Mouse (Mus musculus) neural tube, embryonic 11.5 days (tissue): ENCODE results near the gene Stk33. TPM values are rescaled to one million over a fixed set of nuclear protein-coding genes. Genes with fewer than 3 reads are reported as not detected.

Source experiments
- ATAC-seq: fragments of 200-750 bp; cut with Nextera tagmentation; 2 replicates; pipeline ENCODE4 v1.8.0; 2017; ENCODE audit warnings: moderate number of reproducible peaks, mild to moderate bottlenecking, moderate TSS enrichment, moderate library complexity; ENCODE audit not compliant: insufficient read depth, low FRiP score, low TSS enrichment
- DNase-seq: peaks from one replicate; pipeline ENCODE4 v3.0.0-alpha.2; 2015; ENCODE audit warnings: low spot score
- H3K27ac ChIP-seq: fragments of 300-500 bp; sonication (generic); 2 replicates; pipeline ENCODE4 v1.5.1; 2014; ENCODE audit warnings: low read depth, mild to moderate bottlenecking, low read length
- H3K27me3 ChIP-seq: fragments of 300-500 bp; sonication (generic); 2 replicates; pipeline ENCODE4 v1.6.1; 2014; ENCODE audit warnings: mild to moderate bottlenecking, low read length, mixed read lengths; ENCODE audit not compliant: control insufficient read depth, insufficient read depth
- H3K36me3 ChIP-seq: fragments of 300-500 bp; sonication (generic); 2 replicates; pipeline ENCODE4 v1.6.1; 2014; ENCODE audit warnings: mild to moderate bottlenecking, low read length, moderate library complexity, mixed read lengths; ENCODE audit not compliant: control insufficient read depth, insufficient read depth
- H3K4me1 ChIP-seq: fragments of 300-500 bp; sonication (generic); 2 replicates; pipeline ENCODE4 v1.6.1; 2014; ENCODE audit warnings: low read length, mixed read lengths; ENCODE audit not compliant: control insufficient read depth, insufficient read depth
- H3K4me2 ChIP-seq: fragments of 300-500 bp; sonication (generic); 2 replicates; pipeline ENCODE4 v1.6.1; 2014; ENCODE audit warnings: low read depth, mild to moderate bottlenecking, moderate library complexity
- H3K4me3 ChIP-seq: fragments of 300-500 bp; sonication (generic); 2 replicates; pipeline ENCODE4 v1.5.1; 2014; ENCODE audit warnings: low read depth, low read length
- H3K9ac ChIP-seq: fragments of 300-500 bp; sonication (generic); 2 replicates; pipeline ENCODE4 v1.6.1; 2014; ENCODE audit warnings: mild to moderate bottlenecking, low read length
- H3K9me3 ChIP-seq: fragments of 300-500 bp; sonication (generic); 2 replicates; pipeline ENCODE4 v1.6.1; 2016; ENCODE audit warnings: low read length; ENCODE audit not compliant: control insufficient read depth
- WGBS: fragments of 180-500 bp; shearing (Covaris S2); extraction: QIAGEN DNeasy Blood & Tissue Kit; methylation state at CpG from one replicate; pipeline ENCODE4 v1.1.7; 2014; 5-methylcytosine and 5-hydroxymethylcytosine counted together
- polyA plus RNA-seq: library from polyadenylated mRNA; unstranded; fragments of >200 nt; fragmentation: Nextera tagmentation; extraction: Ambion mirVana; gene quantifications from 2 replicates; pipeline ENCODE4 v1.2.1, GENCODE M21; 2014

Gene Stk33
- polyA plus RNA-seq, 1 experiment from 2014 or later = 11.6 TPM

DNA sequence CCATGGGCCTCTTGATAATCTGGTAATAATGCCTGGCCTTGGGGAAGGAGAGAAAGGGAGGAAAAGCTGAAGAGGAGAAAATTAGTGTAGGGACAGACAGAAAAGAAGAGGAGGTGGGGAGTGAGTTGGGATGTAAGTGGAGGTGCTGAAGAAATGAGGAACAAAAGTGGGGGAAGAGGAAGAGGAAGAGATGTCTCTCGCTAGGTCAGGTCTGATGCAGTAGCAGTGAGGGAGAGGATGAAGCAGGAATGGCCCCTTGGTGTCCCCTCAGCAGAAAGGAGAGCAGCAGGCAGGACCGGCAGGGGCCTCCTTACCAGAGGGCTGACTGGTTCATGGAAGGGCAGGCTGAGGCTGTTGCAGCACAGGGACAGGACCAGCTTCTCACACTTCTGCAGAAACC is 16.9 kb upstream of the Stk33 start:
- DNase-seq (no peak), ATAC-seq (no peak)
- Histone ChIP-seq H3K4me2 (no peak overlapping the region), H3K9me3 (no peaks in the 10 kb centered on the region), H3K36me3 (no peaks in the 10 kb centered on the region), H3K4me1 (no peaks in the 10 kb centered on the region), H3K9ac (no peak overlapping the region), H3K27me3 (no peaks in the 10 kb centered on the region), H3K4me3 (no peak overlapping the region), H3K27ac (no peak overlapping the region)
- 62% methylated on average over 2 of the region's 2 CpGs for WGBS

DNA sequence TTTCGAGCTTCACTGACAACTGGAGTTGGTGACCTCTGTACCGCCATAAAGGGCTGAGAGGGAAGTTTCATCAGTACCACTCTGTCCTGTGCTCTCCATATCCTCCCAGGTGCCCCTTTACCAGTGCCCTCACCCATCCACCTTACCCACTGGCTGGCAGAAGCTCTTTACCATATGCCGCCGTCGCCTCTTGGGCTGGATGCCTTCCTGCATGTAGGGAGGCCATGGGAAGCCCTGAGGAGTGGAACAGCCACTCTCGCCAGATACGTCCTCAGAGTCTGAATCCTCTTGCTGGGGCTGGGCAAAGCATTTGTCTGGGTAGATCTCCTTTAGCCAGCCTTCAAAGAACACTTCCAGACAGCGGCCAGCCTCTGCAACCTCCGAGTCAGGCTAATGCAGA is 16.0 kb upstream of the Stk33 start:
- no peaks in the 10 kb centered on the region for H3K4me1 ChIP-seq
- no peaks in the 10 kb centered on the region for H3K36me3 ChIP-seq
- WGBS = 93% methylated on average over 9 of the region's 9 CpGs
- H3K27me3 ChIP-seq = no peaks in the 10 kb centered on the region
- H3K4me3 ChIP-seq = no peak overlapping the region
- H3K27ac ChIP-seq = no peak overlapping the region
- ATAC-seq = no peak
- no peak overlapping the region for H3K9ac ChIP-seq
- H3K4me2 ChIP-seq = no peak overlapping the region
- no peaks in the 10 kb centered on the region for H3K9me3 ChIP-seq
- no peak for DNase-seq

DNA sequence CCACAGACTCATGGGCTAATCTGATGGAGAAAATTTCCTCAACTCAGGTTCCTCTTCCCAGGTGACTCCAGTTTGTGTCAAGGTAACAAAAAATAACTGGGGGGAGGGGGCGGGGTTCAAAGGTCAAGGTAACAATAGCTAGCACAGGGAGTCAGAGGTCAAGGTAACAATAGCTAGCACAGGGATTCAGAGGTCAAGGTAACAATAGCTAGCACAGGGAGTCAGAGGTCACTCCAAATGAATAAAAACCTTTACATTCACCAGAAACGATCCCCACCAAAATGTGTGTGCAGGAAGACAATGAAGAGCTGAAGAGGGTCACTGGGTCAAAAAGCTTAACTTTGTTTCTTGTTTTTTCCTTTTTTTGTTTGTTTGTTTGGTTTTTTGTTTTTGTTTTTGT is 9.2 kb upstream of the Stk33 start:
- Histone ChIP-seq H3K4me3 (no peak overlapping the region), H3K27ac (no peak overlapping the region), H3K27me3 (no peaks in the 10 kb centered on the region), H3K9me3 (no peaks in the 10 kb centered on the region), H3K36me3 (no peaks in the 10 kb centered on the region), H3K9ac (no peak overlapping the region), H3K4me2 (no peak overlapping the region), H3K4me1 (no peaks in the 10 kb centered on the region)
- 71% methylated on average over 2 of the region's 2 CpGs for WGBS
- DNase-seq (no peak), ATAC-seq (no peak)

DNA sequence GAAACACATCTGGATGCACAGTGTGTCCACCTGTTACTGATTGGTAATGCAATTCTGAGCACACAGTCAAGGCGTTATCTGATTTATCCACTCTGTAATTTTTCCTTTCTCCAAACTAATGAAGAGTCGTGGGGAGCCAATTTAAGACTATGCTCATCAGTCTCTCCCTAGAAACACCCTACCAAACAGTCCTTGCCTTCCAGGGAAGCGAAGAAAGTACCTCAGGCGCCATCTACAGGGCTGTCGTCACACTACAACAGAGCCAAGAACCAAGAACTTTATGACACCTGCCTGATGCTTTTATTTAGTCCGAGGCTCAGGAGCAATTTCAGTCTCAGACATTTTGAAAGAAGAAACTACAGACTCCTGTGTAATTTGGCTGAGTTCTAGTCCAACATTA is 6.1 kb upstream of the Stk33 start:
- Histone ChIP-seq H3K27me3 (no peaks in the 10 kb centered on the region), H3K27ac (no peak overlapping the region), H3K9ac (no peak overlapping the region), H3K4me3 (no peak overlapping the region), H3K4me1 (no peaks in the 10 kb centered on the region), H3K4me2 (no peak overlapping the region), H3K9me3 (no peaks in the 10 kb centered on the region), H3K36me3 (no peaks in the 10 kb centered on the region)
- ATAC-seq (no peak), DNase-seq (peak; percentile 53)
- WGBS = 12% methylated on average over 6 of the region's 6 CpGs

DNA sequence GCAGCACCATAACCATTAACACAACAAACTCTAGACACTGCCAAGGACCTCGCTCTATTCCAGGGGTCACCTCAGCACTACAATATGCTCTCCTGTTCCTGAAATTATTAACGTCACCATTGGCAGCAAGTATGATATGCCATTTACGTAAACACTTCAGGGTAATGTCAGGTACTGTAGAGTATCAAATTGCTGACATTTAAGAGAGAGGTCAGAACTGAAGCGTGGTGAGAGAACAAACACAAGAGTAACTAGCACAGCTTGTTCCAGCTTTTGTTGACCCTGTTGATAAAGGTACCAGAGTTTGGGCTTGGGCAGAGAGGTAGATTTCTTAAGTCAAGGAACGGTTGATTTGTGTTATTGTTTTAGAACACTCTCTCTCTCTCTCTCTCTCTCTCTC is 3.9 kb upstream of the Stk33 start:
- no peaks in the 10 kb centered on the region for H3K36me3 ChIP-seq
- no peaks in the 10 kb centered on the region for H3K4me1 ChIP-seq
- ATAC-seq (no peak), DNase-seq (no peak)
- 89% methylated on average over 5 of the region's 5 CpGs for WGBS
- H3K9ac ChIP-seq = no peak overlapping the region
- H3K4me3 ChIP-seq = no peak overlapping the region
- H3K27me3 ChIP-seq = no peaks in the 10 kb centered on the region
- no peak overlapping the region for H3K4me2 ChIP-seq
- no peaks in the 10 kb centered on the region for H3K9me3 ChIP-seq
- no peak overlapping the region for H3K27ac ChIP-seq

DNA sequence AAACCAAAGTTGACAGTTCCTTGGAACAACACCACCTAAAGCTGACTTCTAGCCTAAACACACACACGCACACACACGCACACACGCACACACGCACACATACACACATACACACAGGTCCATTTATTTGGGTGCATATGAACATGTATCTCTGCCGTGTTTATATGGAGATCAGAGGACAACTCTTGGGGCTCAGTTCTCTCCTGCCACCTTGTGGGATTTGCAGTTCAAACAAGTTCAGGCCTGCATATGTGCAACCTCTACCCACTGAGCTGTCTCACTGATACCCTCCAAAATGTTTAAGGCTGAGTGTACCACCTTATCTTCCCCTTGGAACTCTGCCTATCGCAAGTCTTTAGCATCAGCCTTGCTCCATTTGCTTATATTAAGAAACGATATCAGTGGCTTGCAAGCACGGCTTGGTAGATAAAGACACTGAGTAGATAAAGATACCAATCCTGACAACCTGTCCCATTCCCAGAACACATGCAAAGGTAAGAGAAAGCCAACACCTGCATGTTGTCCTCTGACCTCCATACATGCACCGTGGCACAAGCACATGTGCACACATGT is 1.9 kb upstream of the Stk33 start:
- DNase-seq (no peak), ATAC-seq (no peak)
- Histone ChIP-seq H3K27me3 (no peaks in the 10 kb centered on the region), H3K4me1 (no peaks in the 10 kb centered on the region), H3K9me3 (no peaks in the 10 kb centered on the region), H3K27ac (no peak overlapping the region), H3K4me2 (no peak overlapping the region), H3K4me3 (no peak overlapping the region), H3K9ac (no peak overlapping the region), H3K36me3 (no peaks in the 10 kb centered on the region)
- WGBS = 92% methylated on average over 9 of the region's 9 CpGs

DNA sequence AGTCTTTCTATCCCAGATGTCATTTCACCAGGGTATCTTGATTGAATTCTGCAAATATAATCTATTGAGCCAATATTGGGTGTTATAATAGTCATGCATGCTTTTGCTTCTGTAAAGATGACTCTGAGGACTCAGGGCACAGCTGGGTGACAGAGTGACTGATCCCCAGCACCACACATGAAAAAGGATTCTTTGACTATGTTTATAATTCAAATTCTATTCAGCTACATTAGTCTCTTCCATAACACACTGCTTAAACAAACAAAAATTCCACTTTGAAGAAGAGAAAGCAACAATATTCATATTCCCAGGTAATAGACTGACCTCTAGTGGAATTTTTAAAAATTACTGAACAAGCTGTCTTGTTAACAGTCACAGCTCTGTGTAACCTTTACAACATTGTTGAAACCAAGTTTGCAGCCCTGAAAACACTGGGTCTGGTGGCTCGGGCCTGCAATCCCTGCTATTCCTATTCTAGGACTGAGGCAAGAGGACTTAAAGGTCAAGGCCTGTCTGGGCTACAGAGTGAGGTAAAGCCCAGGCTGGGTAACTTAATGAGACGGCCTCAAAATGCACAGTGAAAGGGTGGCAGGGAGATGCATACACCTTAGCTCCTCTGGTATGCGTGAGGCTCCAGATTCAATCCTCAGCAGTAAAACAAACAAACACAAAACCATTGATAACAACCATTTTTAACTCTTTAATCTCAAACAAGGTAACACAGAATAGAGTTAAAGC is 14.3 kb downstream of the Stk33 start:
- H3K4me3 ChIP-seq = no peak overlapping the region
- ATAC-seq = no peak
- no peak overlapping the region for H3K9ac ChIP-seq
- no peak overlapping the region for H3K4me2 ChIP-seq
- H3K27me3 ChIP-seq = no peaks in the 10 kb centered on the region
- H3K27ac ChIP-seq = no peak overlapping the region
- no peaks in the 10 kb centered on the region for H3K9me3 ChIP-seq
- no peaks in the 10 kb centered on the region for H3K4me1 ChIP-seq
- no peaks in the 10 kb centered on the region for H3K36me3 ChIP-seq
- 70% methylated on average over 3 of the region's 3 CpGs for WGBS
- DNase-seq = no peak

DNA sequence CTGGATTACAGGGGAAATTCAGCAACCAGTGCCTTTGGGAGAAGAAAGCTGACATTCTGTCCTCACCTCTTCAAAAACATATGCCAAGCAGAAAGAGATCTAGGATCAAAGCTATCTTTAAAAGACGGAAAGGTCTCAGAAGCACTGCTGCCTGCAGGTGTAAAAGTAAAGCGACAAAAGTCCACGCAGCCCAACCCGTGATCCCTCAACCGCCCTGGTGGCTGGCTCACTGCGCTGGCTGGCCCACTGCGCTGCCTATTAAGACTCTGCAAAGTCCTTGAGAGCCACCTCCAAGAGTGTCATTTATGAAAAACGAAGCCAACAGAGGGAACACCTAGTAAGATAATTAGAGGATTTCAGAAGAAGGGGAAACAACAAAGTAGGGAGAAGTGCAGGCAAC is 16.1 kb downstream of the Stk33 start:
- no peak for DNase-seq
- no peaks in the 10 kb centered on the region for H3K9me3 ChIP-seq
- no peaks in the 10 kb centered on the region for H3K4me1 ChIP-seq
- 82% methylated on average over 8 of the region's 8 CpGs for WGBS
- no peak overlapping the region for H3K27ac ChIP-seq
- no peaks in the 10 kb centered on the region for H3K27me3 ChIP-seq
- no peak overlapping the region for H3K4me3 ChIP-seq
- H3K36me3 ChIP-seq = no peaks in the 10 kb centered on the region
- no peak overlapping the region for H3K4me2 ChIP-seq
- no peak overlapping the region for H3K9ac ChIP-seq
- ATAC-seq = no peak

DNA sequence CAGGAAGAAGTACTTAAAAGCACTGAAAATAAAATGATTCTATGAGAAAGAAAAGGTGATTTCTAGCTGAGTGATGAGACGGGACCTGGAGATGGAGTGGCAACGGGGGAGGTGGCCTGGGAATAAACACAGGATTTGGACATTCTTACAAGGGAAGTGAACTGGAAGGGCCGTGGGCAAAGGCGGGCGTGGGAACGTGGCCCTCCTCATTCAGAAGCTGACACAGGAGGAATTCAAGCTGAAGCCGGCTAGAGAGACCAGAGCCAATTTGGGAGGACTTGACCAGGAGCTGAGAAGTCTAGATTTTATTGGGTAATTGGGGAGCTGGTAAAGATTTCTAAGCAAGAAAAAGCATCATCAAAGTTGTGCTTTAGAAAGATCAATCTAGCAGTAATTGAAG is 33.4 kb downstream of the Stk33 start:
- H3K4me2 ChIP-seq = no peak overlapping the region
- no peaks in the 10 kb centered on the region for H3K4me1 ChIP-seq
- H3K36me3 ChIP-seq = no peaks in the 10 kb centered on the region
- WGBS = 56% methylated on average over 7 of the region's 7 CpGs
- no peak overlapping the region for H3K9ac ChIP-seq
- no peak for ATAC-seq
- no peaks in the 10 kb centered on the region for H3K9me3 ChIP-seq
- no peak for DNase-seq
- H3K4me3 ChIP-seq = no peak overlapping the region
- no peak overlapping the region for H3K27ac ChIP-seq
- no peaks in the 10 kb centered on the region for H3K27me3 ChIP-seq
